Mouse (Mus musculus) kidney, embryonic 15.5 days (tissue): Measurements from ENCODE around the gene Zmym1. TPM values are rescaled to one million over a fixed set of nuclear protein-coding genes. Genes with fewer than 3 reads are reported as not detected.

Experiments
- polyA plus RNA-seq: library from polyadenylated mRNA; unstranded; fragments of >200 nt; fragmentation: Nextera tagmentation; extraction: Ambion mirVana; gene quantifications from 2 replicates; pipeline ENCODE4 v1.2.1, GENCODE M21; 2015

Zmym1 gene
- polyA plus RNA-seq, 1 experiment from 2014 or later: 19.8 TPM

Other genes starting within 250 kb of the Zmym1 start
- gene Zmym4, start 93.0 kb downstream of the Zmym1 start, polyA plus RNA-seq: 19.8 and 20.3 TPM in 2 replicates
- 88.3 and 93.6 TPM in 2 replicates for gene Sfpq, start 39.8 kb downstream of the Zmym1 start, polyA plus RNA-seq
- 18.7 and 19.3 TPM in 2 replicates for gene Zmym6, start 16.2 kb upstream of the Zmym1 start, polyA plus RNA-seq
- 23.8 and 26.1 TPM in 2 replicates for gene Tmem35b, start 62.5 kb upstream of the Zmym1 start, polyA plus RNA-seq
- gene Dlgap3, start 108.1 kb upstream of the Zmym1 start, polyA plus RNA-seq: 0.69 and 0.70 TPM in 2 replicates
- 65.6 and 66.3 TPM in 2 replicates for gene Smim12, start 182.6 kb upstream of the Zmym1 start, polyA plus RNA-seq